10 mouse cellular contexts compared by ENCODE assay signal in genomic region chr14:50833964-50834363, GRCm38 (mm10). TPM values are rescaled to one million over a fixed set of nuclear protein-coding genes. Genes with fewer than 3 reads are reported as not detected.
DNase-seq lines count a peak whose midpoint lies in the region; ATAC-seq and TF ChIP-seq lines count a peak whose summit lies in the region.
"Had no signal": no experiment of that assay in that cellular context is flagged by ENCODE, and none has a peak within 500 bp of the region (broad histone marks: within the 10 kb centered on the region; RNA-seq: fewer than 3 reads in every experiment).

No protein-coding gene starts in this region.

- H3K27me3 ChIP-seq in liver, embryonic 16.5 days (ENCODE audit: control insufficient read depth, insufficient read depth, low read depth, low read length) = no peaks in the 10 kb centered on the region
- H3K27me3 ChIP-seq in stomach, embryonic 15.5 days (replicated peaks) = no peaks in the 10 kb centered on the region
- H3K27me3 ChIP-seq in hindbrain, embryonic 10.5 days (ENCODE audit: insufficient read depth, poor library complexity, severe bottlenecking) = no peaks in the 10 kb centered on the region
- H3K27me3 ChIP-seq in kidney, embryonic 15.5 days = no peaks in the 10 kb centered on the region
- H3K27me3 ChIP-seq: neural tube, embryonic 12.5 days had no signal

- 64% methylated on average over 10 of the region's 10 CpGs for WGBS in lung, adult 2 months
- 47% methylated on average over 10 of the region's 10 CpGs for WGBS in liver, embryonic 16.5 days (ENCODE audit: insufficient replicate concordance)
- WGBS in stomach, embryonic 15.5 days = 72% methylated on average over 10 of the region's 10 CpGs
- 86% methylated on average over 10 of the region's 10 CpGs for WGBS in hindbrain, embryonic 10.5 days
- WGBS in kidney, embryonic 15.5 days = 85% methylated on average over 10 of the region's 10 CpGs

- no peak overlapping the region; the same call in 1 of the 2 replicates for H3K27ac ChIP-seq in liver, embryonic 16.5 days (ENCODE audit: low read length)
- no peak overlapping the region for H3K27ac ChIP-seq in stomach, embryonic 15.5 days
- H3K27ac ChIP-seq in hindbrain, embryonic 10.5 days = no peak overlapping the region
- H3K27ac ChIP-seq in kidney, embryonic 15.5 days = no peak overlapping the region
- H3K27ac ChIP-seq: neural tube, embryonic 12.5 days had no signal

- ATAC-seq in liver, embryonic 16.5 days (ENCODE audit: low read depth) = peak; percentile 67
- 0 out of 2 replicates have a peak, but pooled peaks have one; percentile 23 for ATAC-seq in stomach, embryonic 15.5 days (ENCODE audit: insufficient read depth, low FRiP score, low read depth)
- no peak for ATAC-seq in kidney, embryonic 15.5 days (replicated peaks; ENCODE audit: low FRiP score)
- ATAC-seq: activated CD4-positive, CD25-positive, alpha-beta regulatory T cell, adult 4 months had no signal

- no peak overlapping the region for H3K4me3 ChIP-seq in lung, adult 2 months (replicated peaks; ENCODE audit: extremely low read depth, low read depth, low read length)
- H3K4me3 ChIP-seq in liver, embryonic 16.5 days (ENCODE audit: low read depth, low read length) = no peak overlapping the region
- no peak overlapping the region for H3K4me3 ChIP-seq in stomach, embryonic 15.5 days (replicated peaks)
- H3K4me3 ChIP-seq in hindbrain, embryonic 10.5 days = no peak overlapping the region
- H3K4me3 ChIP-seq in kidney, embryonic 15.5 days (replicated peaks) = no peak overlapping the region
- H3K4me3 ChIP-seq: neural tube, embryonic 12.5 days had no signal

- no peak overlapping the region for H3K9ac ChIP-seq in liver, embryonic 16.5 days (ENCODE audit: low read depth, low read length)
- no peak overlapping the region for H3K9ac ChIP-seq in stomach, embryonic 15.5 days
- H3K9ac ChIP-seq in kidney, embryonic 15.5 days = no peak overlapping the region
- H3K9ac ChIP-seq: neural tube, embryonic 12.5 days had no signal

- TF ChIP-seq POLR2A in lung, adult 2 months (IDR thresholded peaks at IDR 0.05; ENCODE audit: borderline replicate concordance, extremely low read depth, low read depth, low read length) = no peak

- H3K4me1 ChIP-seq in lung, adult 2 months (ENCODE audit: control insufficient read depth, insufficient read depth, low read length) = no peaks in the 10 kb centered on the region
- no peaks in the 10 kb centered on the region for H3K4me1 ChIP-seq in liver, embryonic 16.5 days (ENCODE audit: control insufficient read depth, low read depth, low read length)
- no peaks in the 10 kb centered on the region for H3K4me1 ChIP-seq in stomach, embryonic 15.5 days
- no peaks in the 10 kb centered on the region for H3K4me1 ChIP-seq in hindbrain, embryonic 10.5 days (replicated peaks)
- no peaks in the 10 kb centered on the region for H3K4me1 ChIP-seq in kidney, embryonic 15.5 days
- H3K4me1 ChIP-seq: neural tube, embryonic 12.5 days had no signal

- no peak for TF ChIP-seq CTCF in lung, adult 2 months (IDR thresholded peaks at IDR 0.05; ENCODE audit: insufficient read depth, low read length)

- DNase-seq in lung, adult 18-20 months = peak; percentile 46 to 59
- DNase-seq in lung, adult 2 months = no peak
- DNase-seq in cerebellum, adult 8-10 months = peak; percentile 58
- no peak for DNase-seq in hindbrain, embryonic 10.5 days (ENCODE audit: low spot score)

- no peaks in the 10 kb centered on the region for H3K36me3 ChIP-seq in liver, embryonic 16.5 days (ENCODE audit: control insufficient read depth, insufficient read depth)
- 0 out of 2 replicates have a peak, but pooled peaks cover 5% of the 10 kb centered on the region for H3K36me3 ChIP-seq in stomach, embryonic 15.5 days
- H3K36me3 ChIP-seq in hindbrain, embryonic 10.5 days = peaks cover 7% of the 10 kb centered on the region; the same call in 1 of the 2 replicates
- peaks cover 15% of the 10 kb centered on the region for H3K36me3 ChIP-seq in kidney, embryonic 15.5 days

- H3K4me2 ChIP-seq in liver, embryonic 16.5 days (ENCODE audit: low read depth, low read length) = no peak overlapping the region
- no peak overlapping the region for H3K4me2 ChIP-seq in stomach, embryonic 15.5 days
- H3K4me2 ChIP-seq in kidney, embryonic 15.5 days = no peak overlapping the region
- H3K4me2 ChIP-seq: neural tube, embryonic 12.5 days had no signal

- H3K9me3 ChIP-seq in liver, embryonic 16.5 days (replicated peaks; ENCODE audit: control insufficient read depth, low read length) = no peaks in the 10 kb centered on the region
- H3K9me3 ChIP-seq in stomach, embryonic 15.5 days = no peaks in the 10 kb centered on the region
- H3K9me3 ChIP-seq in hindbrain, embryonic 10.5 days = no peaks in the 10 kb centered on the region
- H3K9me3 ChIP-seq in kidney, embryonic 15.5 days (replicated peaks) = no peaks in the 10 kb centered on the region
- H3K9me3 ChIP-seq: neural tube, embryonic 12.5 days had no signal

RNA-seq across cellular contexts. Expression of gene Parp2, which starts 26.3 kb away (rescaled TPM):
- 9.6 and 17.4 TPM in 2 replicates for polyA plus RNA-seq in lung, adult 2 months (2012; rRNA removed)
- 28.9 and 31.0 TPM in 2 replicates for polyA plus RNA-seq in liver, embryonic 16.5 days (2015; fragmentation: Nextera tagmentation; extraction: Ambion mirVana)
- polyA plus RNA-seq in stomach, embryonic 15.5 days (2015; fragmentation: Nextera tagmentation; extraction: Ambion mirVana) = 62.6 and 63.3 TPM in 2 replicates
- 58.5 and 64.1 TPM in 2 replicates for polyA plus RNA-seq in hindbrain, embryonic 10.5 days (2016; fragmentation: Nextera tagmentation; extraction: Ambion mirVana)
- 64.9 and 65.6 TPM in 2 replicates for polyA plus RNA-seq in kidney, embryonic 15.5 days (2015; fragmentation: Nextera tagmentation; extraction: Ambion mirVana)

RNA-seq across cellular contexts. Expression of gene Ccnb1ip1, which starts 26.4 kb away (rescaled TPM):
- not detected in 2 replicates for polyA plus RNA-seq in lung, adult 2 months (2012; rRNA removed)
- not detected in 2 replicates for polyA plus RNA-seq in liver, embryonic 16.5 days (2015; fragmentation: Nextera tagmentation; extraction: Ambion mirVana)
- polyA plus RNA-seq in stomach, embryonic 15.5 days (2015; fragmentation: Nextera tagmentation; extraction: Ambion mirVana) = not detected in 2 replicates
- polyA plus RNA-seq in hindbrain, embryonic 10.5 days (2016; fragmentation: Nextera tagmentation; extraction: Ambion mirVana) = not detected in 2 replicates
- polyA plus RNA-seq in kidney, embryonic 15.5 days (2015; fragmentation: Nextera tagmentation; extraction: Ambion mirVana) = not detected in 2 replicates
- polyA plus RNA-seq: activated CD4-positive, CD25-positive, alpha-beta regulatory T cell, adult 4 months; heart, embryonic 16.5 days; neural tube, embryonic 12.5 days had no signal

RNA-seq across cellular contexts. Expression of gene Tep1, which starts 36.4 kb away (rescaled TPM):
- 28.1 and 28.6 TPM in 2 replicates for polyA plus RNA-seq in lung, adult 2 months (2012; rRNA removed)
- 3.2 and 3.7 TPM in 2 replicates for polyA plus RNA-seq in liver, embryonic 16.5 days (2015; fragmentation: Nextera tagmentation; extraction: Ambion mirVana)
- polyA plus RNA-seq in stomach, embryonic 15.5 days (2015; fragmentation: Nextera tagmentation; extraction: Ambion mirVana) = 6.4 and 7.3 TPM in 2 replicates
- 6.0 and 6.2 TPM in 2 replicates for polyA plus RNA-seq in hindbrain, embryonic 10.5 days (2016; fragmentation: Nextera tagmentation; extraction: Ambion mirVana)
- 6.2 and 8.5 TPM in 2 replicates for polyA plus RNA-seq in kidney, embryonic 15.5 days (2015; fragmentation: Nextera tagmentation; extraction: Ambion mirVana)

RNA-seq across cellular contexts. Expression of gene Ttc5, which starts 48.6 kb away (rescaled TPM):
- polyA plus RNA-seq in lung, adult 2 months (2012; rRNA removed) = 22.4 and 32.2 TPM in 2 replicates
- 14.6 TPM in 2 replicates for polyA plus RNA-seq in liver, embryonic 16.5 days (2015; fragmentation: Nextera tagmentation; extraction: Ambion mirVana)
- 59.9 and 65.2 TPM in 2 replicates for polyA plus RNA-seq in stomach, embryonic 15.5 days (2015; fragmentation: Nextera tagmentation; extraction: Ambion mirVana)
- 108 and 123 TPM in 2 replicates for polyA plus RNA-seq in hindbrain, embryonic 10.5 days (2016; fragmentation: Nextera tagmentation; extraction: Ambion mirVana)
- 74.4 and 78.5 TPM in 2 replicates for polyA plus RNA-seq in kidney, embryonic 15.5 days (2015; fragmentation: Nextera tagmentation; extraction: Ambion mirVana)

Comparison
In these comparisons a context has a peak if more than half of its experiments do, and no peak if none do; other contexts are left out.
1. DNase-seq: peak in lung, adult 18-20 months (2 of 2) and cerebellum, adult 8-10 months (single experiment); none in lung, adult 2 months (single experiment) and hindbrain, embryonic 10.5 days (single experiment).